Mouse (Mus musculus): ENCODE results near the gene Pola1. TPM values are rescaled to one million over a fixed set of nuclear protein-coding genes. Genes with fewer than 3 reads are reported as not detected.
A peak's percentile ranks its signal among the peaks of the same experiment; 100 is the strongest.
"Not testable (repeated sequence)": the region's sequence is repeated elsewhere in the genome, so short reads cannot be mapped to it uniquely, and the experiment has no call there.

Pola1 gene
- polyA plus RNA-seq, 1 experiment from 2014 or later, result 13.6 TPM

- H3K9me3 ChIP-seq (replicated peaks; ENCODE audit: control insufficient read depth, low read length), result no peaks in the 10 kb centered on the region
- H3K36me3 ChIP-seq (ENCODE audit: control insufficient read depth, insufficient read depth), result no peaks in the 10 kb centered on the region
- no peak for ATAC-seq (ENCODE audit: low read depth)
- H3K27me3 ChIP-seq (ENCODE audit: control insufficient read depth, insufficient read depth, low read depth, low read length), result no peaks in the 10 kb centered on the region
- WGBS (ENCODE audit: insufficient replicate concordance), result 70% methylated on average over 2 of the region's 2 CpGs
- H3K4me1 ChIP-seq (ENCODE audit: control insufficient read depth, low read depth, low read length), result no peaks in the 10 kb centered on the region
- no peak overlapping the region for H3K4me3 ChIP-seq (ENCODE audit: low read depth, low read length)
- H3K27ac ChIP-seq (ENCODE audit: low read length), result no peak overlapping the region
- no peak overlapping the region for H3K9ac ChIP-seq (ENCODE audit: low read depth, low read length)
- no peak overlapping the region for H3K4me2 ChIP-seq (ENCODE audit: low read depth, low read length)
These were observed 92.2 kb downstream of the Pola1 start for GRCm38 (mm10) chrX:93539779-93540178.

- no peaks in the 10 kb centered on the region for H3K27me3 ChIP-seq (ENCODE audit: control insufficient read depth, insufficient read depth, low read depth, low read length)
- H3K27ac ChIP-seq (ENCODE audit: low read length), result no peak overlapping the region
- no peak overlapping the region for H3K4me2 ChIP-seq (ENCODE audit: low read depth, low read length)
- H3K36me3 ChIP-seq (ENCODE audit: control insufficient read depth, insufficient read depth), result no peaks in the 10 kb centered on the region
- no peak overlapping the region for H3K4me3 ChIP-seq (ENCODE audit: low read depth, low read length)
- no peaks in the 10 kb centered on the region for H3K9me3 ChIP-seq (replicated peaks; ENCODE audit: control insufficient read depth, low read length)
- no peak overlapping the region for H3K9ac ChIP-seq (ENCODE audit: low read depth, low read length)
- H3K4me1 ChIP-seq (ENCODE audit: control insufficient read depth, low read depth, low read length), result no peaks in the 10 kb centered on the region
- no peak for ATAC-seq (ENCODE audit: low read depth)
- WGBS (ENCODE audit: insufficient replicate concordance), result 68% methylated on average over 2 of the region's 2 CpGs
These were observed 129.0 kb downstream of the Pola1 start for GRCm38 (mm10) chrX:93502865-93503353.

GRCm38 (mm10) chrX:93497597-93497996, 134.4 kb downstream of the Pola1 start:
- Histone ChIP-seq H3K4me1 (ENCODE audit: control insufficient read depth, low read depth, low read length) (no peaks in the 10 kb centered on the region), H3K9ac (ENCODE audit: low read depth, low read length) (no peak overlapping the region), H3K4me2 (ENCODE audit: low read depth, low read length) (no peak overlapping the region), H3K9me3 (replicated peaks; ENCODE audit: control insufficient read depth, low read length) (no peaks in the 10 kb centered on the region), H3K27me3 (ENCODE audit: control insufficient read depth, insufficient read depth, low read depth, low read length) (no peaks in the 10 kb centered on the region), H3K36me3 (ENCODE audit: control insufficient read depth, insufficient read depth) (no peaks in the 10 kb centered on the region), H3K4me3 (ENCODE audit: low read depth, low read length) (no peak overlapping the region), H3K27ac (ENCODE audit: low read length) (no peak overlapping the region)
- no peak for ATAC-seq (ENCODE audit: low read depth)
- 82% methylated on average over 6 of the region's 6 CpGs for WGBS (ENCODE audit: insufficient replicate concordance)

GRCm38 (mm10) chrX:93465711-93466110, 166.2 kb downstream of the Pola1 start:
- no peaks in the 10 kb centered on the region for H3K27me3 ChIP-seq (ENCODE audit: control insufficient read depth, insufficient read depth, low read depth, low read length)
- no peak overlapping the region for H3K9ac ChIP-seq (ENCODE audit: low read depth, low read length)
- H3K9me3 ChIP-seq (replicated peaks; ENCODE audit: control insufficient read depth, low read length), result no peaks in the 10 kb centered on the region
- no peak overlapping the region for H3K4me3 ChIP-seq (ENCODE audit: low read depth, low read length)
- H3K27ac ChIP-seq (ENCODE audit: low read length), result no peak overlapping the region
- H3K4me1 ChIP-seq (ENCODE audit: control insufficient read depth, low read depth, low read length), result no peaks in the 10 kb centered on the region
- no peaks in the 10 kb centered on the region for H3K36me3 ChIP-seq (ENCODE audit: control insufficient read depth, insufficient read depth)
- H3K4me2 ChIP-seq (ENCODE audit: low read depth, low read length), result no peak overlapping the region
- WGBS (ENCODE audit: insufficient replicate concordance), result 43% methylated on average over 1 of the region's 1 CpGs
- no peak for ATAC-seq (ENCODE audit: low read depth)

GRCm38 (mm10) chrX:93429738-93430260, 202.2 kb downstream of the Pola1 start:
- H3K27ac ChIP-seq (ENCODE audit: low read length), result no peak overlapping the region
- H3K4me2 ChIP-seq (ENCODE audit: low read depth, low read length), result no peak overlapping the region
- WGBS (ENCODE audit: insufficient replicate concordance), result 69% methylated on average over 6 of the region's 6 CpGs
- no peaks in the 10 kb centered on the region for H3K27me3 ChIP-seq (ENCODE audit: control insufficient read depth, insufficient read depth, low read depth, low read length)
- H3K9ac ChIP-seq (ENCODE audit: low read depth, low read length), result no peak overlapping the region
- no peaks in the 10 kb centered on the region for H3K4me1 ChIP-seq (ENCODE audit: control insufficient read depth, low read depth, low read length)
- no peaks in the 10 kb centered on the region for H3K9me3 ChIP-seq (replicated peaks; ENCODE audit: control insufficient read depth, low read length)
- no peaks in the 10 kb centered on the region for H3K36me3 ChIP-seq (ENCODE audit: control insufficient read depth, insufficient read depth)
- no peak overlapping the region for H3K4me3 ChIP-seq (ENCODE audit: low read depth, low read length)
- no peak for ATAC-seq (ENCODE audit: low read depth)

- no peak overlapping the region for H3K27ac ChIP-seq (ENCODE audit: low read length)
- no peaks in the 10 kb centered on the region for H3K36me3 ChIP-seq (ENCODE audit: control insufficient read depth, insufficient read depth)
- no peak overlapping the region for H3K4me3 ChIP-seq (ENCODE audit: low read depth, low read length)
- no peaks in the 10 kb centered on the region for H3K4me1 ChIP-seq (ENCODE audit: control insufficient read depth, low read depth, low read length)
- H3K27me3 ChIP-seq (ENCODE audit: control insufficient read depth, insufficient read depth, low read depth, low read length), result no peaks in the 10 kb centered on the region
- WGBS (ENCODE audit: insufficient replicate concordance), result 76% methylated on average over 9 of the region's 9 CpGs
- no peaks in the 10 kb centered on the region for H3K9me3 ChIP-seq (replicated peaks; ENCODE audit: control insufficient read depth, low read length)
- H3K9ac ChIP-seq (ENCODE audit: low read depth, low read length), result no peak overlapping the region
- no peak for ATAC-seq (ENCODE audit: low read depth)
- H3K4me2 ChIP-seq (ENCODE audit: low read depth, low read length), result no peak overlapping the region
These were observed 202.8 kb downstream of the Pola1 start for GRCm38 (mm10) chrX:93428956-93429737.

GRCm38 (mm10) chrX:93400871-93401270, 231.1 kb downstream of the Pola1 start:
- H3K9me3 ChIP-seq (replicated peaks; ENCODE audit: control insufficient read depth, low read length); H3K9ac ChIP-seq (ENCODE audit: low read depth, low read length); H3K27ac ChIP-seq (ENCODE audit: low read length); H3K27me3 ChIP-seq (ENCODE audit: control insufficient read depth, insufficient read depth, low read depth, low read length); H3K36me3 ChIP-seq (ENCODE audit: control insufficient read depth, insufficient read depth); H3K4me2 ChIP-seq (ENCODE audit: low read depth, low read length); H3K4me3 ChIP-seq (ENCODE audit: low read depth, low read length); H3K4me1 ChIP-seq (ENCODE audit: control insufficient read depth, low read depth, low read length): not testable (repeated sequence)
- peak; percentile 51; the same call in 1 of the 2 replicates for ATAC-seq (ENCODE audit: low read depth)

GRCm38 (mm10) chrX:93397089-93397488, 234.9 kb downstream of the Pola1 start:
- no peaks in the 10 kb centered on the region for H3K27me3 ChIP-seq (ENCODE audit: control insufficient read depth, insufficient read depth, low read depth, low read length)
- H3K4me3 ChIP-seq (ENCODE audit: low read depth, low read length), result no peak overlapping the region
- H3K4me1 ChIP-seq (ENCODE audit: control insufficient read depth, low read depth, low read length), result no peaks in the 10 kb centered on the region; the same call in 1 of the 2 replicates
- no peaks in the 10 kb centered on the region for H3K9me3 ChIP-seq (replicated peaks; ENCODE audit: control insufficient read depth, low read length)
- 29% methylated on average over 3 of the region's 3 CpGs for WGBS (ENCODE audit: insufficient replicate concordance)
- H3K36me3 ChIP-seq (ENCODE audit: control insufficient read depth, insufficient read depth), result no peaks in the 10 kb centered on the region
- no peak overlapping the region for H3K9ac ChIP-seq (ENCODE audit: low read depth, low read length)
- no peak overlapping the region for H3K27ac ChIP-seq (ENCODE audit: low read length)
- ATAC-seq (ENCODE audit: low read depth), result peak; percentile 71
- no peak overlapping the region for H3K4me2 ChIP-seq (ENCODE audit: low read depth, low read length)

GRCm38 (mm10) chrX:93377285-93377972, 254.5 kb downstream of the Pola1 start:
- Histone ChIP-seq H3K27ac (ENCODE audit: low read length) (no peak overlapping the region), H3K36me3 (ENCODE audit: control insufficient read depth, insufficient read depth) (no peaks in the 10 kb centered on the region), H3K27me3 (ENCODE audit: control insufficient read depth, insufficient read depth, low read depth, low read length) (no peaks in the 10 kb centered on the region), H3K9me3 (replicated peaks; ENCODE audit: control insufficient read depth, low read length) (no peaks in the 10 kb centered on the region), H3K4me3 (ENCODE audit: low read depth, low read length) (no peak overlapping the region), H3K4me1 (ENCODE audit: control insufficient read depth, low read depth, low read length) (no peaks in the 10 kb centered on the region), H3K9ac (ENCODE audit: low read depth, low read length) (no peak overlapping the region), H3K4me2 (ENCODE audit: low read depth, low read length) (no peak overlapping the region)
- WGBS (ENCODE audit: insufficient replicate concordance), result 78% methylated on average over 9 of the region's 9 CpGs
- no peak for ATAC-seq (ENCODE audit: low read depth)

Data from liver, embryonic 16.5 days (tissue).